Mouse (Mus musculus) frontal cortex, adult (tissue): ENCODE data around the gene Tbc1d10a.
"Not testable (repeated sequence)": the region's sequence is repeated elsewhere in the genome, so short reads cannot be mapped to it uniquely, and the experiment has no call there.

Experiments used
- ATAC-seq: cut with Nextera tagmentation; 2 replicates; pipeline ENCODE4 v1.9.2; 2017; ENCODE audit warnings: mild to moderate bottlenecking, moderate library complexity, mixed read lengths; ENCODE audit not compliant: low TSS enrichment

Tbc1d10a gene

DNA sequence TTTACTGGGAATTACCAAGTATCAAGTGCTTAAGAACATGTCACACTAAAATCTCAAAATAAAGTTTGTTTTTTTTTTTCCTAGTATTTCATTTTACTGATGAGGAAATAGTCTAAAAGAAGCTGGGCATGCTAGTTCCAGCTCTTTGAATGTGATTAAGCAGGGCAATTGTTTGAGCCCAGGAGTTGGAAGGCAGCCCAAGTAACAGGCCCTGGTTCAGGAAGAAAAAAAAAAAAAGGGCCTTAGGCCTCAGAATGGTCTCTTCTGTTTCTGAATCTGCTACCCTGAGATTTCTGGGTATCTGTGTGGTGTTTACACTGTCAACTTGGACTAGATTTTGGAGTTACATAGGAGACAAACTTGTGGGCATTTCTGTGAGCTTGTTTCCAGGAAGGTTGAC, 3.1 kb upstream of the Tbc1d10a start:
- ATAC-seq = no peak

DNA sequence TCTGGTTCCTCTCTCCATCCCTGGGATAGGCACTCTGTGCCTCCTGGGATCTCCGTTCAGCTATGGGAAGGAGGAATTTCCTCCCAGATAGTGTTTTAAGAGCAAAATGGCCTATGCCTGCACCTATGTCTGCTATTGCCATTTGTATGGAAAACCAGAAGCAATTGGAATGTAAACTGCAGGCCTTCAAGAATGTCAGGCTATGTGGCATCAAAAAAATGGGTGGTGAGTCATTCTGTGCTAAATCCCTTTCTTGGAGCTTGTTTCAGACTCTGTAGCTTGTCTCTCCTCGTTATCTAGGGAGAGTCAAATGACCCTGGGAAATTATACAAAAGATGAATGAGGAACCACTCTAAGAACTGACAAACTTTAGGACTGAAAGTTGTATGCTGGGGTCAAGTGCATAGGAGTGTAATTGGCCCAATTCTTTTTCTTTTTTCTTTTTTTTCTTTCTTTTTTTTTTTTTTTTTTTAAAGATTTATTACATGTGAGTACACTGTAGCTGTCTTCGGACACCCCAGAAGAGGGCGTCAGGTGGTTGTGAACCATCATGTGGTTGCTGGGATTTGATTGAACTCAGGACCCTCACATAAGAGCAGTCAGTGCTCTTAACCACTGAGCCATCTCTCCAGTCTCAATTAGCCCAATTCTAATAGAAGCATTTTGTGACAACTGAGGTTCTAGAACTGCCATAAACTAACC, 2.2 kb upstream of the Tbc1d10a start:
- no peak for ATAC-seq

DNA sequence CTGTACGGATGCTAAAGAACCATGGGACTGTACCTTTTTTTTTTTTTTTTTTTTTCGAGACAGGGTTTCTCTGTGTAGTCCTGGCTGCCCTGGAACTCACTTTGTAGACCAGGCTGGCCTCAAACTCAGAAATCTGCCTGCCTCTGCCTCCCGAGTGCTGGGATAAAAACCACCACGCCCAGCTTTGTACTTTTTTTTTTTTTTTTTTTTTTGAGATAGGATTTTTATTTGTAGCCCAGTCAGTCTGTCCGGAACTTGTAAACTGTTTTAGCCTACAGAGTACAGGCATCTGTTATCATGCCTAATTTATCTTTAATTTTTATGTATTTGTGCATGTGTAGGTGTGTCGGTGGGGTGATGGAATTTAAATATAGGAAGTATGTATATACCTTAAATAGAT, 1.1 kb upstream of the Tbc1d10a start:
- ATAC-seq = not testable (repeated sequence)

DNA sequence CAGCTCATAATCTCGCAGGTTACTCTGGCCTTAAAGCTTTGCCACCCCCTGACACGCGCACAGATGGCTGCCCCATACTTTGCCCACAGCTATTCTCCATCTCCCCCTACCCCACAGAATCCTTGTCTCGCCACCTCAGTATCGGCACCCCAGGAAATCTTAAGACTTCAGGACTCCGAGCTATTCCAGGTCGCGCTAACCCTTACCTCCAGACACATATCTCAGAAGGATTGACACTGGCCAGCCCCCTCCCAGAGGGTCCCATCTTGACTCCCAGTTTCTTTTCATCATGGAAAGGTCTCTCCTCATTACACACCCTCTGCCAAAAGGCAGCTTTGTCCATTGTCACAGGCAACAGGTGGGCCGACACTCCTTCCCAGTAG, 720 bp downstream of the Tbc1d10a start:
- no peak for ATAC-seq

DNA sequence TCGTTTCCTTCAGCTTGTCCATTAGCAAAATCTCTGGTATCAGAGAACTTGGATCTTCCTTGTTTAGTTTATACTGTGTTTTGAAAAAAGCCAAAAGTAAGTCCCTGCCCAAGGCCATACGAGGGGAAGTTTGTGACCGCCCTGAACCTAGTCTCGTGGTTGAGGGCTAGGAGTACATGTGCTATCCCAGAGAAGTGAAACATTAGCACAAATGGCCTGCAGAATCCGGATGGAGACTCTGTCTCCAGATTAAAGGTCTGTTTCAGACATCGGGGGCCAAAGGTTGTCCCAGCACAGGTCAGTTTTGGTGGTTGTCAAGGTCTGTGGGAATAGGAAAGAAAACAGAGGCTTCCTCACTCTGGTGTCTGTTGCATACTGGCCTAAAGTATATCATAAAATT, 2.6 kb downstream of the Tbc1d10a start:
- no peak for ATAC-seq

DNA sequence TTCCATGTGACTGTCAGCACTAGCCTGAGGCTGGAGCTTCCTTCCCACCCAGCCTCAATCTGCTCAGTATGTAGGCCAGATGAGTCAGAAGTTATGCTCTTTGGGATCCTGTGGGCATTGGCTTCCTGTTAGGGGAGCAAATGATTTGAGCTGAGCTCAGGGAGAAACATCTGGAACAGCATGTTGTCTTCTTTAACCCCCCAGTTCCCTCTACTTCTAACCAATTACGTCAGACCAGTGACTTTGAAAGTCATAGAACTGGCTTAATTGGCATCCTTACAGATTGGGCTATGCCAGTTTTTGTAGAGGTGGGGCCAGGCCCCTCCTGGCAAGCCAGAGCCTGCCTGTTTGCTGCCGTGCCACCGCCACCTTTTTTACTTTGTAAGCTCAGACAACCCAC, 4.1 kb downstream of the Tbc1d10a start:
- peak; percentile 20; the same call in 1 of the 2 replicates for ATAC-seq

DNA sequence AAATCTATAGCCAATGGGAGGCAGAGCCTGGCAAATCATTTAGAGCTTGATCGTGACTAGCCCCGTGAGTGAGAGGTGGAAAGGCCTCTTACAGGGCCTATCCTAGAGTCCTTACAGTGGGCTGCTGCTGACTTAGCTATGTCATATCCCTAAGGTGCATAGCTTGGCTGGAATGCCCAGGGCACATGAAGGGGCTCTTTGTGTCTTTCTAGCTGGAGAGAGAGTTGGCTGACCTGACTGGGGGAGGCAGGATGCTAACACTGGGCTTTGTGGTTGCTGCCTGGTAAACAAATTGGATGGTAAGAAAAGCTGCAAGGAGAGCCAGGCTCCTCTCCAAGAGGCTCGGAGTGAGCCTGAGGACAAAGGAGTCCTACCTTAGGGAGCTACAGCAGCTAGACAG, 6.2 kb downstream of the Tbc1d10a start:
- ATAC-seq = no peak

DNA sequence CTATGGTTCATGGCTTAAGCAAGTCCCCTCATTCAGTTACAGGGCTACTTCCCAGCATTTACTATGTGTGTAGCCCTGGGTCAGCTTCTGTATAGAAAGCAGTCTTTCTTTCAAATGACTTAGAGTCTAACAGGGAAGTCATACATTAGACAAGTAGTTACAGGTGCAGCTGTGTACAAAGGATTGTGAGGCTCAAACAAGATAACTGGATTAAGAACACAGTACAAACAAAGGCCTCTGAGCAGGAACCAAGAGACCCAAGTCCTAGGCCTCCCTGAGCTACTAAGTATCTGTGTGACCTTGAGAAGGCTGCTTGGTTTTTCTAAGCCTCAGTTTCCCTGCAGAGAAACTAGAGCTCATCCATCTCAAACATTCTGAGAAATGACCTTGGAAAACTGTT, 6.8 kb downstream of the Tbc1d10a start:
- ATAC-seq = no peak

DNA sequence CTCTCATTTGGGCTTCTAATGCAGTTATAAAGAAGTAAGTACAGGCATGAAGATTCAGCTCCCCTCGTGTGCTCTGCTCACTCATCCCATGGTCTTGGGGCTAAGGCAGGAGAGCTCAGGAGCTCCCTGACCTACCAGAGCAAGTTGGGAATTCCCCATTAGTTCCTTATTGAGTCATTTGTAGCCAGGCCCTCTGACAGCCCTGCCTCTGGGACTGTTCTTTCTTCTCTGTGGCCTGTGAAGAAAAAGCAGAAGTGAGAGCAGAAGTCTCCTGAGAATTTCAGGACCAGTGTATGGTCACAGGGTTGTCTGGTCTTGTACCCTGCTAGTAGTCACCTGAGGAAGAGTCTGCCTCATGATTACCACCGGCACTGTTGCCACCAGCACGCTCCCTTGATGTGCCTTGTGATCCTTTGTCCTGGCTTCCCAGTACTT, 9.0 kb downstream of the Tbc1d10a start:
- no peak for ATAC-seq

DNA sequence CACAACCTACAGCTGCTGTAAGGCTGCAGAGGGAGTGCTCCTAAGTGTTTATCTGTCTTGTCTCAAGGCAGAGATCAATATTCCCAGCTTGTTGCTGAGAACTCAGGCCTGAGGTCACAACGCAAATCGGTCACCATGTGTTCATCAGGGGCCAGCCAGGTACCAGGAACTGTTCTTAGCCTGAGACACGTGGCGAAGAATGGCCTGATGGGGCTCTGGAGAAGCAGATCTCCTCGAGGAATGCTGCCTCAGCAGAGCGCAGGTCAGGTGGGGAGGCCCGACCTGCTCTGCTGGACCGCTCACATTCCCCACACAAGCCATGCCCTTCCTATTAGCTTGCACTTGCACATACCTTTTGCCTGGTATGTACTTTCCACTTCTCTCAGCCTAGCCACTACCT, 10.0 kb downstream of the Tbc1d10a start:
- ATAC-seq = no peak

DNA sequence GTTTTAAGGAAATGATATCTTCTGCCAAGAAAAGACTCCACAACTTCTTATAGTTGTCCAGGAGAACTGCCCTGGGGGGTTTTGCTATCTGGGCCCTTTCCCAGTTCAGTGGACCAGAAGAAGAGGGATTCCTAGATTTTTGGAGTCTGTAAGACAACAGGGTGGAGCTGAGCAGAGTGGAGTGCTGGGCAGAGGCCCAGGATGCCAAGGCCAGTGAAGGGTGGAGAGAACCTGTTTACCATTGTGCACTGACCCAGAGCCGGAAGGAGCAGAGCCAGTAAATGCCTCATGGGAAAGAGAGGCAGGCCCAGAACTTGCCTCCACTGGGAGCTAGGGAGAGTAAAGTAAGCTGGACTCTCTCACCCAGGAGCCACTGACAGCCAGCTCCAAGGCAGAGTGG, 11.1 kb downstream of the Tbc1d10a start:
- ATAC-seq = no peak

DNA sequence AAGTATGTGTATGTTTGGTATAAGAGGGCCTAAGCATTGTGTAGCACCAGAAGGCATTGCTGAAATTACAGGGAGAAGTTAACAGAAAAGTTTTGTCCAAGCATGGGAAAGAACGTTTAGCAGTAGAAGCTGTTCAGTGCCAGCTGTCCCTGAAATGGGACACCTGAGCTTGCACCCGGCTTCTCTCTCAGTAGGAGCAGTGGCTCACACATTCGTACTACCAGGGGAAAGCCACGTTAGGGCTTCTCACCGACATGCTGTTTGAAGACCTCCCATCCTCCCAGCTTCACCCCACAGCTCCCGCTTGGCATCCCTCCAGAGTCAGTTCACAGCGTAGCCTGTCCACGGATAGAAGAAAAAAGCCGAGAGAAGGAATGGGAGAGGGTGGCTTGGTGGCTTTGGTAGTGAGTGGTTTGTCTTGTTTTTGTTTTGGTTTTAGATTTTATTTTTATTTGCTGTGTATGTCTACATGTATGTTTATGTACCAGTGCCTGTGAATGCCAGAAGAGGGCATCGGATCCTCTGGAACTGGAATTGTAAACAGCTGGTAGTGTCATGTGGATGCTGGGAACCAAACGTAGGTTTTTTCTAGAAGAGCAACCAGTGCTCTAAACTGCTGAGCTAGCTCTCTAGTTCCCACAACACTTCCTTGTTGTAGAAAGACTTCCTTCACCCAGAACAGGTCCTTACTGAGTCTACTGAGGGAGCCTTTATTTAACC, 15.6 kb downstream of the Tbc1d10a start:
- ATAC-seq = no peak

DNA sequence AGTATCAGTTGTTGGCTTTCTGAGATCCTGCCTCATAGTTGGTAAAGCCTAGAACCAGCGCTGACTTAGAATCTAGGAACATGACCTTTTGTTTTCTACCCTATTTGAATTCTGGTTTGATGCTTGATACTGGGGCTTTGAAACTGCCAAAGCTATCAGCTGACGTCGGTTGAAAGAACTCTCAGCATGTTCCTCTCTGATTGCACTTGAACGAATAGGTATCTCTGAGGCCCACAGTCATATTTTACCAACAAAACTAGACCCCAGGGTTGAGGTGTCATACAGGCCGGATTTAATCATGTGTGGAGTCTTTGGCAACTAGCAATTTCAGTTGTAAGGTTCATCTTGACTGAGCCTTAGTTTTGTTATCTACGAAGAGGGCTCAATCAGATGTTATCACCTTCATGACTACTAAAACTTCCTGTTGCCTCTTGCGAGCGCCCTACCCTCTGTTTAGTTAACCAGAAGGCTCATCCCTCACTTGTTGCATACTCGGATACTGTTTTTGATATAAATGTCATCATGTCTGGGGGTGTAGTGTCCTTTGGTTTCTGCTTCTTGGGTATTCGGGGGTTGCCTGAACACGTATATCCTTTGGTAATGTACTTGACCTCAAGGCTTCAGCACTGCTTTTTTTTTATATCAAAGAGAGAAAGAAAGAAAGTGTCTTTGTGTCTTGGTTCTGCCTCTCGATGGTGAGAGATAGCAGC, 16.6 kb downstream of the Tbc1d10a start:
- no peak for ATAC-seq

DNA sequence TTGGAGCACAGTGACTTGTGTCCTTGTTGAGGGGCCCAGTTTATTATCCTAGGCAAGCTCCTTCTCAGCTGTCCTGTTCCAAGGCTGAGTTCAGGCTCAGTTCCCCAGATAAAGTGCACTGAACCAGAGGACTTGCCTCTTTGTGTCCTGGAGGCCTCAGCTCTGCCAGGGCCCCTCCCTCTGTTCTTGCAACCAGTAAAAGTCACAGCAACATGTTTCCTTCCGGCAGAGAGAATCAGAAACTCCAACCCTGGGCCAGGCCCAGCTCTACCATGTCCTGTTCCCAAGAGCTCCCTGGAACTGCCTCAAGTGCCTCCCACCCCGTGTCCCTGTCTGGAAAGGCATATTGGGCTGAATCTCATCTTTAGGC, 17.1 kb downstream of the Tbc1d10a start:
- no peak for ATAC-seq

DNA sequence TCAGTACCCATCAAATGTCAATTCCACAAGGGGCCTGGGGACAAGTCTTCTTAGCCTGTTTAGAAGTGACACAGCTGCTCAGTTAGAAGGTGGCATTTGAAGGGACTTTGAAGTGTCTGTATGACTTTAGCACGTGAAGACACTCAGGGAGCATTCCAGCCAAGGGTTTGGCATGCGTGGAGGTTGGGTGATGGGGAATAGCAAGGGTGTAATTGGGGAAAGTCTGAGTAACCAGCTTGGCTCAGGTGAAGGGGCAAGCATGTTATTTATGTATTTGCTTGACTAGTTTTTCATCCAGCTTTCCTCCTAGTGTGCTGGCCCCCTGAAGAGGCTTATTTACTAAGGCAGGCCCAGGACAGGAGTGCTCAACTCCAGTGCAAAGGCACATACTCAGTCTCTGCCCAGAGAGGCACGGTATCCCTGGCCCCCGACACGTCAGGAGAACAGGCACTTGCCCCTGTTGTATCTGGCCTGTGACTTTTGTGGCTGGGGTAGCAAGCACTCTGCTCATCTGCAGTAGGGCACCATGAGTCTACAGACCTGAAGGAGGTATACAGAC, 18.6 kb downstream of the Tbc1d10a start:
- no peak for ATAC-seq

DNA sequence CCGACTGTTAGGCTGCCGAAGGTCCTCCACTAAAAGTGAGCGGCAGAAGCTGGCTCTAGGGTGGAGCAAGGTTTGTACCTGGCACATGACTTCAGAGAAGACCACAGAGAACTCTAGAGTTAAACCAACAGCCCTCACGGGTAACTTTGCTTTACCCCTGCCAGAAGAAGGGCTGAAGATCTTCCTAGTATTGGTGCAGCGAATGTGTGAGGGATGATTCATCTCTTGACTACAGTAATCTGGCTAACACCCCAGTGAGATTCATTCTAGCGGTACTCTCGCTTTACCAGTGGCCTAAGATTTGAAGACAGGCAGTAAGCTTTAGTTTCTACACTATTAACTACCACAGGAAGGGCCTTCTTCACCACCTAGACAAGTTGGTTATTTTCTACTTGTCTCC, 19.4 kb downstream of the Tbc1d10a start:
- ATAC-seq = peak; percentile 83; the same call in 1 of the 2 replicates

DNA sequence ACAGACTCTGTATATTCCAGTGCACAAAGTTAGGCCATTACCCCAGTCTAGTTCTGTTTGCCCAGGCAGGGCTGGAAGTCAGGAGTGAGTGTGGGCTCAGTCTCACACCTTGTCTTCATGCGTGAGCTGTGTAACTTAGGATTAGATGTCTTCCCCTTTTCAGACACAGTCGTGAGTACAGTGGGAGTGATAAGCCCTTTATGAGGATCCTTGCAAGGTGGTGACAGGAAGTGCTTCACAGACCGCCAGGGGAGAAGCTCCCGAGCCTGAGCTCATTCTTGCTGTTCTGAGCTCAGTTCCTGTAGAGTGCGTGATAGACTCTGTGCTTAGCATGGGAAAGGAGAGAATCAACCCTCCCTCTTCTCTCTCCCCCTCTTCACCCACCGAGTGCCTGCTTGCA, 20.0 kb downstream of the Tbc1d10a start:
- no peak; the same call in 1 of the 2 replicates for ATAC-seq

DNA sequence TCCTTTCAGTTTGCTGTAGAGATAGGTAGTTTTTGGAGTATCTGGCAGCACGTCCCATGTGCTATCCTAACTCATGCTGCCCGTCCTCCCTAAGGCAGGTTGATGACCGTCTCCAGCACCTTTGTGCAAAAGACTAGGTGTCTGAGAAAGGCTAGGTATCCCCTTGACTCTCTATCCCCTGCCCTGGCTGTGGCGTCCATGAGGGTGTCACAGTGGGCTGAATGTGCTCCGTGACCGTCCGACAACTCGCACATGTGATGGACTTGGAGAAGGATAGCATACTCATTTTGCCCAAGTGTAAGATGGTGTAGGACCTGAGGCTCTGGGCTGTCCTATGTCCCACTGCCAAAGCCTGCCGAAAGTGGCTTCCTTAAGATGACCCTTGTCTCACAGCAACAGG, 21.1 kb downstream of the Tbc1d10a start:
- ATAC-seq = no peak

DNA sequence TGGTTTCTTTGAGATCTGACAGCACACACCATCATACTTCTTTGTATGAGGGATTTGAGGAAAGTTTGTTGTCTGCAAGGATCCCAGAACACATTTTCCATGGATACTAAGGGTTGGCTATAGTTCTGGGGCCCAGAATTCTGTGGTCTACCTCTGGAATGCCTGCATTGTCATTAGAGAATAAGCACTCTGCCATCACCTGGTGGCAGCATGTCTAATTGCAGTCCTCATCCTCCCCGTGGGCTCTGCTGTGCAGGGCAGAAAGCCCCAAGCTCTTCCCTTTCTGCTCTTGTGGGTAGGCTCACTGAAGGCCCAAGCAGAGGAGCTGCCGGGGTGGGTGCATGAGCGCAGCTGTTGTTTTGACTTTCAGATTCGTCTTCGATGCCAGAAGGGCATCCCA, 23.0 kb downstream of the Tbc1d10a start:
- no peak for ATAC-seq

DNA sequence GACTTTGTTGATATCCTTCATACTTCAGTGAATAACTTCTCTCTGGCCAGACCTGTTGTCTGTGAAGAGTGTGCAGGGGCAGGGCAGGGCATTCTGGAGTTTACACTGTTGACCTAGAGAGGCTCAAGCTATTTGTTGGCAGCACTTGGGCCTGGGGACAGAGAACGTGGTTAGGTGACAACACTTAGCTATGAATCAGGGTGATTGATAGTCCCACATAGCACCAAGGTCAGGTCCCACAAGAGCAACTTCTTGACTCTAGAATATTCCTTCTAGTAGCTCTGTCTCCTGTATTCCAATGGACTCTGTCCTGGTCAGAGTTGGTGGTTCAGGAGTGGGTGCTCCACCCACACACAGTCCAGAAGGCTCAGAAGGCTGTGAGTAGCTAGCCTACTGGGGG, 24.2 kb downstream of the Tbc1d10a start:
- no peak for ATAC-seq

DNA sequence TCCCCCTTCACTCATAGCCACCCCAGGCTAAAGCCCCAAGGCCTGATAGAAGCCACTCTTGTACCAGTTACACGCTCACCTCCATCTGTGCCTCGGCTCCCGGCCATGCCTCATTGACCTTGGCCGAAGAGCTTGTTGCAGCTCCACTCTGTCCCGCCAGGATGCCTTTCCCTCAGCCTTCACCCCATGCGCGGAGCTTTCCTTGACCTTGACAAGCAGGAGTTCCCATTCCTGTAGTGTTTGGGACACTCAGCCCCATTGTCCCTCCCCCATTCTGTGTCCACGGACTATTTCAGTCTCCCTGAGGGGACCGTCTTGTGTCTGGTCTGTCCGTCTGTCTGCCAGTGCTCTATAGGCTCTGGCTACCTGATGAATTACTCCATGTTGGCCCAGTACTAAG, 26.5 kb downstream of the Tbc1d10a start:
- ATAC-seq = no peak

DNA sequence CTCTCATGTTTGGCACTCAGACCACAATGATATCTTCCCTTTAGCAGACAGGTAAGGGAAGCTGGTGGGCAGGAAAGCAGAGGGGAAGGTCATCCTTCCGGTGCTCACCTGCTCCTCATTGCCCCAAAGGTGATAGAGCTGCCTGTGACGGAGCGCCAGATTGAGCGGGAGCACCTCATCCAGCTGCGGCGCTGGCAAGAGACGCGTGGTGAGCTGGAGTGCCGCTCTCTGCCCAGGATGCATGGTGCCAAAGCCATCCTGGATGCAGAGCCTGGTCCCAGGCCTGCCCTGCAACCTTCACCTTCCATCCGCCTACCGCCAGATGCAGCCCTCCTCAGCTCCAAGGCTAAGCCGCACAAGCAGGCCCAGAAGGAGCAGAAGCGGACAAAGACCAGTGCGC, 28.0 kb downstream of the Tbc1d10a start:
- ATAC-seq = no peak

DNA sequence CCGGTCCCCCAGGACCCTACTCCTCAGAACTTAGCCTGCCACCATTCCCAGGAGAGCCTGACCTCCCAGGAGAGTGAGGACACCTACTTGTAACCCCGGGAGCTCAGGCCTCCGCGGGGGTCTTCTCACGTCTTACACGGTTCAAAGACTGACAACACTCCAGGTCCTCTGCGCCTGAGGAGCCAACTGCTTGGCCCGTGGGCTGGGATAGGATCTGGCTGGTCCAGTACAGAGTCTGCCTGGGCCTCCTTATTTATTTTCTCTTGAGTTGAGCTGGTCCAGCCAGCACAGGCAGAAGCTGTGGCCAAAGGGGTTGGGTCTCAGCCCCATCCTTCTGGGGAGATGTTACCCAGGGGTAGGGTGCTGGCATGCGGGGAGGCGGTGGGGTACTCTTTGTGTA, 28.5 kb downstream of the Tbc1d10a start:
- ATAC-seq = no peak
